Comparison of ENCODE assay signal across 27 mouse cellular contexts in the genomic region with DNA sequence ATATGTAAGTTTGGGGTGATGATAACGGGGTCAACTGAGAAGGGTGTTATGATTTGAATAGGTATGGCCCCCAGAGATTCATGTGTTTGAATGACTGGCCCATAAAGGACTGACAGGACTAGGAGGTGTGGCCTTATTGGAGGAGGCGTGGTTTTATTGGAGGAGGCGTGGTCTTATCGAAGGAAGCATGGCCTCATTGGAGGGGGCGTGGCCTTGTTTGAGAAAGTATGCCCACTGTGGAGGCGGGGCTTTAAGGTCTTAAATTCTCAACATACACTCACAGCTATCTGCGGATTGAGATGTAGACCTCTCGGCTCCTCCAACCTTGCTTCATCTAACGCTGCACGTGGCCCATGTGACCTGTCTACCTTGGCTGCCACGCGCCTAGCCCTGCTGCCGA.
DNase-seq lines count a peak whose midpoint lies in the region; ATAC-seq lines count a peak whose summit lies in the region.
"Had no signal": no experiment of that assay in that cellular context is flagged by ENCODE, and none has a peak within 500 bp of the region (broad histone marks: within the 10 kb centered on the region; RNA-seq: fewer than 3 reads in every experiment).

No protein-coding gene starts in this region.

- no peak overlapping the region for H3K9ac ChIP-seq in liver, embryonic 12.5 days
- H3K9ac ChIP-seq: limb, embryonic 15.5 days had no signal

- DNase-seq in liver, result peak; percentile 42
- DNase-seq in CD4-positive helper T cell, adult 2 months (ENCODE audit: low read depth, low spot score), result peak; percentile 1
- DNase-seq in R1 (ENCODE audit: low read depth, low spot score), result peak; percentile 87
- peak; percentile 27 for DNase-seq in retina, embryonic 14.5 days (ENCODE audit: low spot score)
- DNase-seq in spleen, postnatal 14 days (ENCODE audit: low spot score in 2 of 2), result no peak
- DNase-seq: adrenal gland, postnatal 25 days; cerebellum, adult 9-11 months; gastrocnemius, postnatal 10 days; heart, adult 11 months; heart, postnatal 10 days; kidney, adult 9 months; kidney, postnatal 14 days; left cerebral cortex, postnatal 4 days; lung, adult 2 months; midbrain, embryonic 14.5 days; right cerebral cortex, postnatal 25 days; spleen, adult 18-20 months; thymus, adult 18-20 months; thymus, postnatal 36 days had no signal

- H3K9me3 ChIP-seq in liver, embryonic 12.5 days (replicated peaks), result no peaks in the 10 kb centered on the region
- H3K9me3 ChIP-seq: hindbrain, embryonic 10.5 days; limb, embryonic 15.5 days had no signal

- WGBS in liver, embryonic 12.5 days (ENCODE audit: insufficient replicate concordance), result 33% methylated on average over 13 of the region's 13 CpGs

- 0 out of 2 replicates have a peak, but pooled peaks cover 7% of the 10 kb centered on the region for H3K4me1 ChIP-seq in liver, embryonic 12.5 days
- H3K4me1 ChIP-seq: hindbrain, embryonic 10.5 days had no signal

- H3K4me3 ChIP-seq in liver, embryonic 12.5 days, result no peak overlapping the region
- H3K4me3 ChIP-seq: hindbrain, embryonic 10.5 days; limb, embryonic 15.5 days had no signal

- no peaks in the 10 kb centered on the region for H3K27me3 ChIP-seq in liver, embryonic 12.5 days (replicated peaks)
- H3K27me3 ChIP-seq: limb, embryonic 15.5 days; Patski had no signal

- H3K4me2 ChIP-seq in liver, embryonic 12.5 days, result no peak overlapping the region
- H3K4me2 ChIP-seq: heart, embryonic 11.5 days; limb, embryonic 15.5 days had no signal

- ATAC-seq in liver, embryonic 12.5 days, result no peak
- no peak for ATAC-seq in megakaryocyte-erythroid progenitor cell, adult 5-6 weeks (replicated peaks; ENCODE audit: low FRiP score, low TSS enrichment, poor library complexity, severe bottlenecking)
- ATAC-seq: forebrain, embryonic 16.5 days; Patski had no signal

- H3K36me3 ChIP-seq in liver, embryonic 12.5 days, result no peaks in the 10 kb centered on the region
- H3K36me3 ChIP-seq: G1E; hindbrain, embryonic 10.5 days; limb, embryonic 15.5 days had no signal

- H3K27ac ChIP-seq in liver, embryonic 12.5 days, result no peak overlapping the region
- H3K27ac ChIP-seq: hindbrain, embryonic 10.5 days had no signal

Comparison
In these comparisons a context has a peak if more than half of its experiments do, and no peak if none do; other contexts are left out.
1. DNase-seq: peak in liver (single experiment), CD4-positive helper T cell, adult 2 months (single experiment), R1 (single experiment) and retina, embryonic 14.5 days (single experiment); none in spleen, postnatal 14 days (0 of 2).